Mouse (Mus musculus): ENCODE results near the gene Foxn4.
A peak's percentile ranks its signal among the peaks of the same experiment; 100 is the strongest.

Gene Foxn4

DNA sequence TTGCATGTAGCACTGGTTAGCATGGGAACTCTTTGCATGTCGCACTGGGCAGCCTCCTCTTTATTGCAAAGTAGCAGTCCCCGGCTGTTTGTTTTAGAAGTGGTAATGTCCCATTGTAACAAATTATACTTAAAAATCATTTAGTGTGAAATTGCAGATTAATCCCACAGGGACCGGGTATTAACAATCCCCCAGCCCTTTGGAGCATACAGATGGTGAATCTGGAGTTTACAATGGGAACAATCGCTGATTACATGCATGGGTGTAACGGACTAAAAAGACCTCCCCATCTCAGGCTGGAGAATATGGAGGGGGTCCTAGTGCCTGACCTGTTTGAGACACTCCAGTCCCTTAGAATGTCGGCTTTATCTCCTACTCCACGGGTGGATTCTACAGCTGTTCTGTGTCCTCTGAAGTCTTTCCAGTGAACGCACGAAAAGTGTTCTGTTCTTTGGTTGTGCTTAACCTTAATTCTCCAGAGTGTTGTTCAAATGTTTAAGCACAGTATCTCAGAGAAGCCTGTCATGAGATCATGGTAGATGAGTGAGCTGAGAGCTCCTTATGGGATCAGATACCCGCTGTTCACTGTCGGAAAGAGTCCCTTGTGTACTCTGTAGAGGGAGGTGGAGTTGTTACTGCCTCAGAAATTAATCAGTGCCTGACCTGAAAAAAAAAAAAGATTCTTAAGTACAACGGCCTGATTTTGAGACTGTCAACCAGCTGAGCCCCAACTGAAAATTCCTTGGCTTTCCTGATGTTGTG is 6.0 kb upstream of the Foxn4 start:
- no peak for DNase-seq

DNA sequence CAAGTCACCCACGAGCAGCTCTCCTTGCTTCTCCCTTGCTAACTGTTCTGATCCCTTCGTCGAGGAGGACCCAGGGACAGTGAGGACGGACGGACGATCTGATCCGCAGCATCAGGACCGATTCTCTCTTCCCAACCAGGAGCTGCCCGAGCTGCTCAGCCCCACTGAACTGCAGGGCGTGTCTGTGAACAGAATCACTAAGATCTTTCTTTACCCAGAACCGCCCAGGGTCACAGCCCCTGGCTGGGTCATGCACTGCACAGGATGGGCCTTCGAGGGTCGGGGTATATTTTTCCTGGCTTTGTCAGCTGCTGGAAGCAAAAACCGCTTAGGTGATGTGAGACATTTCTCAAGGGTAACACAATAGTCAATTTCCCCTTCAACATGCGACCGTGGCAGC is 2.4 kb upstream of the Foxn4 start:
- DNase-seq = no peak

DNA sequence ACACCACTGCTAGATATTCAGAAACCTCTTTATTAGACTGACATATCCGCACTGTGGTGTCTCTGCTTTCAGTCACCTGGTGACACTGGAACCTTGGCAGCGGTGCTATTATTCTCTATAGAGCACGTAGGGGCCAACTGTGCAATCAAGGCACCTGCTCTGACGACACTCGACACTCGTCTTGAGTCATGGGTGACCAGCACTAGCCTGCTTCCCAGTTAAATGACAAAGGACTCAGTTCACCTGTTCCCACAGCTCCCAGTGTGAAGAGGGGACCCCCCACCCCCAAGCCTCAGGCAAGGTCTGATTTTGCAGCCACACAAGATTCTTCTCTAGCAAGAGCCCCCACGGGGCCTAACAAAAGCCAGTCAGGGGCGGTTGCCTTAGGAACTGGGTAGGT is 1.7 kb upstream of the Foxn4 start:
- no peak for DNase-seq

DNA sequence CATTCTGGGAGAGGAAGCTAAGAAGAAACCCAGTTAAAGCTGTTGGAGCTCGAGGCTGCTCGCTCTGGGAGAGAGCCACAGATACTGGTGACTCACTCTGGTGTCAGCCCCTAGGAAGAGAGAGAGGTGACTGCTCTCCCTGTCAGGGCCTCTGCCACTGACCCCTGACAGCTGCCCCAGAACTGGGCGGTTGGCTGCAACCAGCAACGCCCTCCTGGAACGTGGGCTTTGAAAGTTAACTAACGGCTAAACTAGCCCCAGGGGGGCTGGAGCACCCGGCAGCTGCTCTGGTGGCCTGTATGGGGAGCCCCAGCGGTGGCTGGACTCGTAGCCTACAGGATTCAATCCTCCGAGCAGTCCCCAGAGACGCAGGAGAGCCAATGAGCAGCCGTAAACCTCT is 3.6 kb downstream of the Foxn4 start:
- no peak for DNase-seq

DNA sequence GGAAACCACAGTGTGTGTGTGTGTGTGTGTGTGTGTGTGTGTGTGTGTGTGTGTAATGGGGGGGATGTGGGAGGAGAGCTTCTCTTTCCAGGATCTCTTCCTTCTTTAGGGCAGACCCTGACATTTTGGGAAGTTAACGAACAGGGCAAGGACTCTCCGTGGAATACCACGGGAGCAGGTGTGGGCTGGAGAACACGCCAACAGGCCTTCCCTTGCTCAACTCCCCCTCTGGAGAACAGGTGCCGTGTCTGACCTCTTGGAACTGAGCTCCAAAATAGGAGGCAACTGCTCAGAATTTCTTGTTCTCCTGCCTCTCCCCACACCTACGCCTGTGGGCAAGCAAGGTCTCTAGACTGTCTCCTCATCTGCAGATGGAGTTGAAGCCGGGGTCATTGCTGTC is 4.1 kb downstream of the Foxn4 start:
- no peak for DNase-seq

DNA sequence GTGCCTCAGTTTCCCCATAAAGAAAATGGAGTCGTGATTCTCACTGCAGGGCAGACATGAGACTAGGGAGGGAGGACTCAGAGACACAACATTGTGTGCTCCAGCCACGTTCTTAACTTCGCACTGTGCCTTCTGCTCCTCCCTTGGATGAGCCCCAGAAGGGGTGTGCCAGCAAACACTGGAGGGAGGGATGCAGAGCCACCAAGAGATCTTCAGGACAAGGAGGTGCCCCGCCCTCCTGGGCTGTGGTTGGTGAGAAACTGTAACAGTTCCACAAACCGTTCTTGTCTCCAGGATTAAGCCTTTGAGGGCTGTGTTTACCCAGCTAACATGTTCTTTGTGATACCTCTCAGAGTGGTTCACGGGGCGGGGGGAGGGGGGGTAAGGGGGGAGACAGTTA is 5.0 kb downstream of the Foxn4 start:
- no peak for DNase-seq

DNA sequence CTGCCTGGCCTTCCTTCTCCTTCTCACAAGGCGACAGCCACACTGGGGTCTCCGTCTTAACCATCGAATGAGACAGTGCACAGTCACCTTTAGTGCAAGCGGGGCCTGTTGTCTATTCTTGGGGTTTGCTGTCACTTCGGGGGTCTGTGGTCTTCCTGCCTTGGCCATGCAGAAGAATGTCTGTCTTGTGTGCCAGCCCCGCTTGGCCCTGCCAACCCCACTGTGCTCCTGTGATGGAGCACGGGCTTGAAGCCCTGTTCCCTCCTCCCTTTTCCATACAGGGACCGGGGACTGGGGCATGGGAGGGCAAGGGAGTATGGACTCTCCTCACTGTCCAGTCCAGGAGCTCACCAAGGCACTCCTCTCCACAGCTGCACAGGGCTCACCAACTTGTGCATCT is 8.8 kb downstream of the Foxn4 start:
- no peak for DNase-seq

DNA sequence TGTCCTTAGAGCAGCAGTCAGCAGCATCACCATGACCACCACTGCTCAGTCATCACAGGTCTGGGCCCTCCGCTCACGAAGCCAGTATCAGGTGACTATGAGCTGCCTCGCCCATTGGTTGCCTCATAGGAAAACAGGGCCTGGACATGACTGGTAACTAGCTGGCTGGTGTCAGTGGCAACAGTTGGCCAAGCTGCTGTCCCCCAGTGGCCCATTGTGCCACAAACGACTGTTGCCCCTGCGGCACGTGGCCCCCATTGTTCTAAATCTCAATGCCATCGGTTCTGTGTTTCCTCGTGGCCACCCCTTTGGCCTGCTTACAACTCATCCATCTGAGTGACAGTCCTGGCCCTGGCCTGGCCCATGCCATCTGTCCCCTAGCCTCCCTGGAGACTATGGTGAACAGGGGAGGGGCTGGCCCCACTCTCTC is 9.6 kb downstream of the Foxn4 start:
- no peak for DNase-seq

DNA sequence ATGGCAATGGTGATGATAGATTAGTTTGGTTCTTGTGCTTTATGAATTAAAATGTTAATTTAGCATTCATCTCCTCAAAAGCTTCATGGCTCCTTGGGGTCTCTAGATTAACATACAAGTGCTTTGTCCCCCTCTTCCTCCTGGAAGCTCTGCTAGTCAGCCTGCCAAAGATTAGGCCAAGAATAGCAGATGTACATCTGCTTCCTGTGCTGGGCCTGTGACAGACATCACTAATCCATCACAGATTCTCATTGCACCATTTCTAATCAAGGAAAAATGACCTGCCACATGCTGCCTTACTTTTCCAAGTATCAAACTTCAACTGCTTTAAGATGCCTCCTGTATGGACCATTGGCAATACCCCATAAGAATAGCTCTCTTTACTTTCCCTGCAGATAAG is 12.1 kb downstream of the Foxn4 start:
- no peak for DNase-seq

DNA sequence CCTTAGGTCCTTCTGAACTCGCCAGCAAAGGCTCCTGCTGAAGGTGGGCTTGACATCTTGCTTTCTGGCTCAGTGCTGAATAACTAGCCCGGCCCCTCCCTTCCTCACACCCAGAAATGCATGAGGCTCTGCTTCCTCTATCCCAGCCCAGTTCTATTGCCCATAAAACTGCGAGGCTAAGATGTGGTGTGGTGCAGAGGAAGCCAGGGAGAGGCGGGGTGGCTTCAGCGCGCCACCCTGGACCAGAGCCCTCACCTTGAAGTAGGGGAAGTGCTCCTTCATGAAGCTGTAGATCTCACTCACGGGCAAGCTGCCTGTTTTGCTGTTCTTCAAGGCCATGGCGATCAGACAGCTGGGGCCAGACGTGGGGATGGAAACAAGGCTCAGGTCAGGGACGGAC is 14.1 kb downstream of the Foxn4 start:
- DNase-seq = no peak

DNA sequence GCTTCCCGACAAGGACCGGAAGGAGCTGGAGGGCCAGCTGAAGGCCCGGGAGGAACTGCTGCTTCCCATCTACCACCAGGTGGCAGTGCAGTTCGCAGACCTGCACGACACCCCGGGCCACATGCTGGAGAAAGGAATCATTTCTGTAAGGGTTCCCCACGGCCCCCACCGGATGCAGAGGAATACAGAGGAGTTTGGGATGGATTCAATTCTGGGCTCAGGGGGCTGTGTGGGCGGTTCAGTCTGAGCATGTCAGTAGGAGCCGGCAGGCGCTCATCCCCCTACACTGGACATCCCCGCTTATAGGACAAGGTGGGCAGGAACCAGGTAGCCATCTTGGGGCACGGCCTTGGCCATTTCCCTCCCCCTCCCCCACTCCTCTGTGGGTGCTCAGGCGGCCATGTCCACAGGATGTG is 25.4 kb downstream of the Foxn4 start:
- DNase-seq = peak; percentile 43 to 84

DNA sequence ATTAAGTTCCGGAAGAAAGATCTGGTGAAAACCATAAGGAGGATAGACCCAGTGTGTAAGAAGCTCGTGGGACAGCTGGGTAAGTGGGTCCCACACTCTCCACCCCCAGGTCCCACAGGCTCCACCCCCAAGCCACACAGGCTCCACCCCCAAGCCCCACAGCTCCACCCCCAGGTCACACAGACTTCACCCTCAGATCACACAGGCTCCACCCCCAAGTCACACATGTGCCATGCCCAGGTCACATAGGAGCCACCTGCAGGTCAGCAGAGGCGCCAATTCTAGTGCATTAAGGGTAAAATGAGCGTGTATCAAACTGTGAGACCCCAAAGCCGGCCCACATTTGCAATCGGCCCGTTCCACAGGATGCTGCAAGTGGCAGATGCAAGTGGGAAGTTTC is 27.1 kb downstream of the Foxn4 start:
- no peak for DNase-seq

DNA sequence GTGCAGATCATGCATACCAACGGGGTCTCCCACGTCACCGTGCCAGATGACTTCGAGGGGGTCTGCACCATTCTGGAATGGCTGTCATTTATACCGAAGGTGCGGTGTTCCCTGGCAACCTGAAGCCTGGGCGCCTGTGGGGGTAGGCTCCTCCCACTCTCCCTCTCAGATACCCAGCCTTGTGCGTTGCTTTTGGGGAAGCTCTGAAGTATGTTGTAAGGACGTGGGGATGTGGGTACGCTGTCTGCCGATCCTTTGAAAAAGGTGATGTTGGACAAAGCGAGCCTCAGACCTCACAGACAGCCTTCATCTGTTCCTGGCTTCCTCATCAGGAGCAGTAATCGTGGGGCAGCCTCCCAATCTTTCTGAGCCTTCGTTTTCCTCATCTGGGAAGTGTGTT is 33.9 kb downstream of the Foxn4 start:
- DNase-seq = no peak

DNA sequence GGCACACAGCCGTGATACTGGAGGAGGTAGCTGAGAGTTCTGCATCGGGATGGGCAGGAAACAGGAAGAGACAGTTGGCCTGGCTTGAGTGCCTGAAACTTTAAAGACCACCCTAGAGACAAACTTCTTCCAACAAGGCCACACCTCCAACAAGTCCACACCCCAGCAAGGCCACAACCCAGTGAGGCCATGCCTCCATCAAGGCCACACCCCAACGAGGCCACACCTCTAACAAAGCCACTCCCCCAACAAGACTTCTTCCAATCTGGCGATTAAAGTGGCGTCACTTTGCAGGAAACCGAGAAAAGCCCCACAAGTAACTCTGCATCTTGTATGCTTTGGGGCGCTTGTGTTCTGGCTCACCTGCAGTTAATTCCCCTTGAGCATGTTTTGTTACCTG is 34.7 kb downstream of the Foxn4 start:
- DNase-seq = no peak

DNA sequence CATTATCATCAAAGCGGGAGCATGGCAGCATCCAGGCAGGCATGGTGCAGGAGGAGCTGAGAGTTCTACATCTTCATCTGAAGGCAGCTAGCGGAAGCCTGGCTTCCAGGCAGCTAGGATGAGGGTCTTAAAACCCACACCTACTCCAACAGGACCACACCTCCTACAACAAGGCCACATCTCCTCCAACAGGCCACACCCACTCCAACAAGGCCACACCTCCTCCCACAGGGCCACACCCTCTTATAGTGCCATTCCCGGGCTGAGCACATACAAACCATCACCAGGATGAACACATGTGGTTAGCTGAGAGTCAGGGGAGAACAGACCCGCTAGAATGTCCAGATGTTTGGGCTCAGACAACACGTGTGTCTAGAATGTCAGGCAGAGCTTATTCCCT is 44.7 kb downstream of the Foxn4 start:
- no peak for DNase-seq

DNA sequence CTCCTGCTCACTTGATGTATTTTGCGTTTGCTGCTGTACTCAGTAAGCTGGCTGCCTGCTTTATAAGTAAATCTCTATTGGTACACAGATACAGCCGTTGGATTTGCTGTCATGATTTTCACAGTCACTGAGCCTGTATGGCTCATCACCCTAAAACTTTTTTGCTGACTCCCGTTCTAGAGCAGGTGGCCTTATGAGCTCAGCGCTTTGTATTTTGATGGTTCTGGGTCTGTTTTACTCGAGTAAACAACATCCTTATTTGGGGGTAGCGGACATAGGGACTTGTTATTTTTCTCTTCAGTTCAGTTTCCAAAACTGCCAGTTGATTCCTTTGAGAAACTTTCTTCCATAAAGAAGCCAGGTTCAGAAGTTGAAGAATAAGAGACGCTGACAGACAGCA is 47.6 kb downstream of the Foxn4 start:
- no peak for DNase-seq

DNA sequence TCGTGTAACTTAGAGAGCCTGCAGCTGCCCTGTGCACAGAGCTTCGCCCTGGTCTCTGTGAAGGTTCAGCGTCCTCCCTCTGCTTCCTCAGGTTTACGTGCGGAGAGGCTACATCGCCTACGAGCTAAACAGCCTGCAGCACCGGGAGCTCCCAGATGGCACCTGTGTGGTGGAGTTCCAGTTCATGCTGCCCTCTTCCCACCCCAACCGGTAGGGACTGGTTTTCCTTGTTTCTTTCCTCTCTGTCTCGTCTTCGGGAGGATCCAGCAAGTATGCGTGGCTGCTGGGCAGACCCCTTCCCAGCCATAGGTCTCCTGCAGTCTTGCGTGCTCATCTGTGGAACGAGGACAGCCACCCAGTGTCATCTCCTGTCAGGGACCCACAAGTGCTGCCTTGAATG is 54.8 kb downstream of the Foxn4 start:
- DNase-seq = no peak

DNA sequence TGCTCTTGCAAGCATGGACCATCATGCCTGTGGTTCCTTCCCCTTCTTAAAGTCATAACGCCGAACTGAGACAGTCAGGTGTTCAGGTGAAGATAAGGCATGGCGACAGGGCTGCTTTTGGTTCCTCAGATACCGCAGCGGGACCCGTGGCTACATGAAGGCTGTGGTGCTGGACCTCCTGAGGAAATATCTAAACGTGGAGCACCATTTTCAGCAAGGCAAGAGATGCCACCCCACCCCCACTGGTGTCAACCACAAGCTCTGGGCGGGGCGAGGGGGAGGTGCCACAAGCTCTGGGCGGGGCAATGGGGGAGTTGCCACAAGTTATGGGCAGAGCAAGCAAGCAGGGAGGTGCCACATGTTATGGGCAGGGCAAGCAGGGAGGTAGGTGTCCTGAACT is 60.4 kb downstream of the Foxn4 start:
- DNase-seq = peak in 1 of 2 experiments; percentile 14

DNA sequence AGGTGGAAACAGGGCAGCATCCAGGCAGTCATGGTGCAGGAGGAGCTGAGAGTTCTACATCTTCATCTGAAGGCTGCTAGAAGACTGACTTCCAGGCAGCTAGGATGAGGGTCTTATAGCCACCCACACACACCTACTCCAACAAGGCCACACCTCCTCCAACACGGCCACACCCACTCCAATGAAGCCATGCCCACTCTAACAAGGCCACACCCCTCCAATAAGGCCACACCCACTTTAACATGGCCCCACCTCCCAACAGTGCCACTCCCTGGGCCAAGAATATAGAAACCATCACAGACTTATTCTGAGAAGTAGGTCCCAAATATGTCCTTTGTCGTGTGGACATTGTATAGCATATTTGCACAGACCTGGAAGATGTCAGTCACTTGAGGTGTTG is 67.4 kb downstream of the Foxn4 start:
- DNase-seq = no peak

Measured in kidney, postnatal 36 days (tissue).